Mouse (Mus musculus): ENCODE data around the gene Serac1. TPM values are rescaled to one million over a fixed set of nuclear protein-coding genes. Genes with fewer than 3 reads are reported as not detected.

Serac1 gene
- polyA plus RNA-seq, 1 experiment = 5.5 TPM

DNA sequence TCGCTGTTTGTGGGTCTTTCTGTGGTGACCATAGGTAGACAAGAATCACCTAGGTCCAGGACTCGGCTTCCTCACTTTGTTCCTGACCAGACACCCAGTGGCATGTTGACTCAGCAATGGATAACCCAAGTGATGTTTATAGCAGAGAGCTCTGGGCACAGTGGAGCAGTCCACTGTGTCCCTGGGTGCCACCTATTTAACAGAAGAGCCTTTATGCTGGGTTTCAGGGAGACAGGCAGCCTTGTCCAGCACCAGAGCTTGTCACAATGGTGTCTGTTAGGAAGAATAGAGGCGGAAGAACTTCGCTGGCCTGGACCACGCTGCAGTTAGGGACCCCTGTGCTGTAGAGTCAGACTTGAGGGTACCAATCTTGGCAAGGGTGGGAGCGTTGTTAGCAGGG, 77.0 kb downstream of the Serac1 start:
- peaks cover 22% of the 10 kb centered on the region for H3K4me1 ChIP-seq (ENCODE audit: control insufficient read depth, insufficient read depth, low read length)
- TF ChIP-seq CTCF (IDR thresholded peaks at IDR 0.05; ENCODE audit: insufficient read depth, low read length) = no peak
- no peak for TF ChIP-seq POLR2A (IDR thresholded peaks at IDR 0.05; ENCODE audit: borderline replicate concordance, extremely low read depth, low read depth, low read length)
- DNase-seq = no peak
- H3K4me3 ChIP-seq (replicated peaks; ENCODE audit: extremely low read depth, low read depth, low read length) = no peak overlapping the region
- 96% methylated on average over 6 of the region's 6 CpGs for WGBS

DNA sequence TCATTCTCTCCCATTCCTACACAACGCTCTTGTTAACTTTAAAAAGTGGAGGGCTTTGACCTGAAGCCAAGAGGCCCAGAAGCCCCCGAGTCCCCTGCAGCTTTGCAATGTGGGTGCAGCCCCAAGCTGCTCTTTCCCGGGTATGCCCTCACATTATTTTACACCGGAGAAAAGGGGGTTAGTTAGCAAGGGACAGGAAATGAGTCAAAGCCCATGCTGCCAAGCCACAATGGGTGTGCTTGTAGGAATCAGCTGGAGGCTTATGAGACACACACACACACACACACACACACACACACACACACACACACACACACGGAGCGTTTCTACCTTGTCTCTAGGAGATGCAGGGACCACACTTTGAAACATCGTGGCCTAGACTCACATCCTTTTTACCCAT, 77.7 kb downstream of the Serac1 start:
- H3K4me1 ChIP-seq (ENCODE audit: control insufficient read depth, insufficient read depth, low read length) = peaks cover 19% of the 10 kb centered on the region
- WGBS = 37% methylated on average over 7 of the region's 7 CpGs
- TF ChIP-seq POLR2A (IDR thresholded peaks at IDR 0.05; ENCODE audit: borderline replicate concordance, extremely low read depth, low read depth, low read length) (no peak), CTCF (IDR thresholded peaks at IDR 0.05; ENCODE audit: insufficient read depth, low read length) (no peak)

GRCm38 (mm10) chr17:6001389-6001788, 78.2 kb downstream of the Serac1 start:
- TF ChIP-seq POLR2A (IDR thresholded peaks at IDR 0.05; ENCODE audit: borderline replicate concordance, extremely low read depth, low read depth, low read length) = no peak
- Histone ChIP-seq H3K4me1 (ENCODE audit: control insufficient read depth, insufficient read depth, low read length) (peaks cover 17% of the 10 kb centered on the region), H3K4me3 (replicated peaks; ENCODE audit: extremely low read depth, low read depth, low read length) (no peak overlapping the region)
- 70% methylated on average over 6 of the region's 6 CpGs for WGBS
- DNase-seq = no peak

More for the DNA sequence above, 77.7 kb downstream of the Serac1 start:
- DNase-seq = no peak
- no peak overlapping the region for H3K4me3 ChIP-seq (replicated peaks; ENCODE audit: extremely low read depth, low read depth, low read length)

DNA sequence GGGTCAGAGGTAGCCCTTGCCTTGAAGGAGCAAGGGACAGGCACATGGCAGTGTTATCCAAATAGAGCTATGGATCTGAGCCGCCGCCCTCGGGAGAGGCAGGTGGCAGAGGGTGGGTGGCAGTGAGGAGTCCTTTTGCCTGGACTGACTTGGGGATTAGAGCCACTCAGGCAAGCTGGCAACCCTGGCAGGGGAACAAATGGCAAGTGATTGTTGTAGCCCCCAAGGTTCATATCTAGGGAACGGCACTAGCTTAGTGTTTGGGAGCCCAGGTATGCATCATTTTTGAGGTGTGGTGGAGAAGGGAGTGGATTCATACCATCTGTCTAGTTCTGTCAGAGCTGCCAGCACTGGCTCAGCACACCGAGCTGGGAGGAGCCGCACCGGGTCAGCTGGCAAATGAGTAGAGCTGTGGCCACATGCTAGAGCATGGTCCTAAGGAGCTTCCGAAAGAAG, 78.6 kb downstream of the Serac1 start:
- Histone ChIP-seq H3K4me3 (replicated peaks; ENCODE audit: extremely low read depth, low read depth, low read length) (no peak overlapping the region), H3K4me1 (ENCODE audit: control insufficient read depth, insufficient read depth, low read length) (peaks cover 13% of the 10 kb centered on the region)
- 74% methylated on average over 8 of the region's 8 CpGs for WGBS
- no peak for DNase-seq
- no peak for TF ChIP-seq CTCF (IDR thresholded peaks at IDR 0.05; ENCODE audit: insufficient read depth, low read length)
- TF ChIP-seq POLR2A (IDR thresholded peaks at IDR 0.05; ENCODE audit: borderline replicate concordance, extremely low read depth, low read depth, low read length) = no peak

- 69% methylated on average over 5 of the region's 5 CpGs for WGBS
- no peak for DNase-seq
- TF ChIP-seq POLR2A (IDR thresholded peaks at IDR 0.05; ENCODE audit: borderline replicate concordance, extremely low read depth, low read depth, low read length) (no peak), CTCF (IDR thresholded peaks at IDR 0.05; ENCODE audit: insufficient read depth, low read length) (no peak)
- Histone ChIP-seq H3K4me1 (ENCODE audit: control insufficient read depth, insufficient read depth, low read length) (peaks cover 3% of the 10 kb centered on the region; the same call in 1 of the 2 replicates), H3K4me3 (replicated peaks; ENCODE audit: extremely low read depth, low read depth, low read length) (no peak overlapping the region)
Measured at GRCm38 (mm10) chr17:5999039-5999543, 80.5 kb downstream of the Serac1 start.

- DNase-seq = no peak
- TF ChIP-seq POLR2A (IDR thresholded peaks at IDR 0.05; ENCODE audit: borderline replicate concordance, extremely low read depth, low read depth, low read length) = no peak
- Histone ChIP-seq H3K4me1 (ENCODE audit: control insufficient read depth, insufficient read depth, low read length) (peaks cover 3% of the 10 kb centered on the region; the same call in 1 of the 2 replicates), H3K4me3 (replicated peaks; ENCODE audit: extremely low read depth, low read depth, low read length) (no peak overlapping the region)
Measured at GRCm38 (mm10) chr17:5998235-5998500, 81.4 kb downstream of the Serac1 start.

- DNase-seq = peak; percentile 23
- Histone ChIP-seq H3K4me1 (ENCODE audit: control insufficient read depth, insufficient read depth, low read length) (peaks cover 3% of the 10 kb centered on the region; the same call in 1 of the 2 replicates), H3K4me3 (replicated peaks; ENCODE audit: extremely low read depth, low read depth, low read length) (no peak overlapping the region)
- 55% methylated on average over 16 of the region's 16 CpGs for WGBS
- TF ChIP-seq POLR2A (IDR thresholded peaks at IDR 0.05; ENCODE audit: borderline replicate concordance, extremely low read depth, low read depth, low read length) (no peak), CTCF (IDR thresholded peaks at IDR 0.05; ENCODE audit: insufficient read depth, low read length) (no peak)
Measured at GRCm38 (mm10) chr17:5997380-5998234, 81.9 kb downstream of the Serac1 start.

GRCm38 (mm10) chr17:5996589-5996988, 83.0 kb downstream of the Serac1 start:
- TF ChIP-seq POLR2A (IDR thresholded peaks at IDR 0.05; ENCODE audit: borderline replicate concordance, extremely low read depth, low read depth, low read length) (no peak), CTCF (IDR thresholded peaks at IDR 0.05; ENCODE audit: insufficient read depth, low read length) (no peak)
- Histone ChIP-seq H3K4me3 (replicated peaks; ENCODE audit: extremely low read depth, low read depth, low read length) (no peak overlapping the region), H3K4me1 (ENCODE audit: control insufficient read depth, insufficient read depth, low read length) (peaks cover 3% of the 10 kb centered on the region; the same call in 1 of the 2 replicates)
- 87% methylated on average over 14 of the region's 14 CpGs for WGBS
- DNase-seq = no peak

- Histone ChIP-seq H3K4me3 (replicated peaks; ENCODE audit: extremely low read depth, low read depth, low read length) (no peak overlapping the region), H3K4me1 (ENCODE audit: control insufficient read depth, insufficient read depth, low read length) (peaks cover 3% of the 10 kb centered on the region; the same call in 1 of the 2 replicates)
- no peak for TF ChIP-seq POLR2A (IDR thresholded peaks at IDR 0.05; ENCODE audit: borderline replicate concordance, extremely low read depth, low read depth, low read length)
- TF ChIP-seq CTCF (IDR thresholded peaks at IDR 0.05; ENCODE audit: insufficient read depth, low read length) = no peak
- 46% methylated on average over 6 of the region's 6 CpGs for WGBS
- no peak for DNase-seq
Measured at GRCm38 (mm10) chr17:5994606-5995005, 84.9 kb downstream of the Serac1 start.

Measured in lung, adult 2 months (tissue).